Mouse (Mus musculus) myocyte (in vitro differentiated cells): ENCODE measurements around the gene Mnat1.

ENCODE experiments used
- E2F4 ChIP-seq: IDR thresholded peaks from one replicate; pipeline ENCODE4 v1.6.1; 2011; ENCODE audit warnings: mild to moderate bottlenecking, control low read depth, moderate library complexity; ENCODE audit not compliant: insufficient read depth
- MAX ChIP-seq: IDR thresholded peaks from one replicate; pipeline ENCODE4 v1.6.1; 2011; ENCODE audit warnings: low read depth, mild to moderate bottlenecking, control low read depth
- POLR2A ChIP-seq: IDR thresholded peaks from one replicate; pipeline ENCODE4 v1.6.1; 2011; ENCODE audit warnings: low read depth, mild to moderate bottlenecking, control low read depth, moderate library complexity; ENCODE audit not compliant: insufficient read length
- TCF12 ChIP-seq: IDR thresholded peaks from one replicate; pipeline ENCODE4 v1.6.1; 2011; ENCODE audit warnings: mild to moderate bottlenecking, control low read depth; ENCODE audit not compliant: poor library complexity, insufficient read depth, severe bottlenecking

- TF ChIP-seq POLR2A (no peak), TCF12 (no peak), MAX (no peak), E2F4 (no peak)
Measured at GRCm38 (mm10) chr12:73208518-73208917, 85.0 kb downstream of the Mnat1 start.
